Mouse (Mus musculus) embryonic facial prominence, embryonic 14.5 days (tissue): ENCODE measurements at regions not wholly inside any gene's neighbourhood (a gene's known extent, or its start where the extent isn't known, plus 50 kb on each side); places are given as distances from the start of the nearest gene placed in this dataset.
A peak's percentile ranks its signal among the peaks of the same experiment; 100 is the strongest.

Source experiments
- ATAC-seq: fragments of 200-750 bp; cut with Nextera tagmentation; 2 replicates; pipeline ENCODE4 v1.8.0; 2017; ENCODE audit warnings: low read depth, moderate number of reproducible peaks, moderate TSS enrichment
- DNase-seq: peaks from one replicate; pipeline ENCODE4 v3.0.0-alpha.2; 2015; ENCODE audit warnings: low spot score
- H3K27ac ChIP-seq: fragments of 300-500 bp; sonication (generic); replicated peaks from 2 replicates; pipeline ENCODE4 v1.5.1; 2014; ENCODE audit warnings: low read depth, mild to moderate bottlenecking, low read length, moderate library complexity
- H3K27me3 ChIP-seq: fragments of 300-500 bp; sonication (generic); replicated peaks from 2 replicates; pipeline ENCODE4 v1.6.1; 2014; ENCODE audit warnings: low read length; ENCODE audit not compliant: control insufficient read depth, insufficient read depth
- H3K36me3 ChIP-seq: fragments of 300-500 bp; sonication (generic); 2 replicates; pipeline ENCODE4 v1.6.1; 2014; ENCODE audit warnings: low read length, mixed read lengths; ENCODE audit not compliant: control insufficient read depth, insufficient read depth
- H3K4me1 ChIP-seq: fragments of 300-500 bp; sonication (generic); 2 replicates; pipeline ENCODE4 v1.6.1; 2014; ENCODE audit warnings: antibody characterized with exemption, low read length; ENCODE audit not compliant: control insufficient read depth, insufficient read depth
- H3K4me2 ChIP-seq: fragments of 300-500 bp; sonication (generic); 2 replicates; pipeline ENCODE4 v1.6.1; 2014; ENCODE audit warnings: low read depth, mild to moderate bottlenecking, low read length, moderate library complexity, mixed read lengths
- H3K4me3 ChIP-seq: fragments of 300-500 bp; sonication (generic); 2 replicates; pipeline ENCODE4 v1.5.1; 2014; ENCODE audit warnings: low read depth, mild to moderate bottlenecking, low read length
- H3K9ac ChIP-seq: fragments of 300-500 bp; sonication (generic); 2 replicates; pipeline ENCODE4 v1.6.1; 2014; ENCODE audit warnings: low read depth, mild to moderate bottlenecking, low read length, moderate library complexity, mixed read lengths
- H3K9me3 ChIP-seq: fragments of 300-500 bp; sonication (generic); 2 replicates; pipeline ENCODE4 v1.6.1; 2016; ENCODE audit warnings: low read length; ENCODE audit not compliant: control insufficient read depth
- WGBS: fragments of 180-500 bp; shearing (Covaris S2); extraction: QIAGEN DNeasy Blood & Tissue Kit; methylation state at CpG from one replicate; pipeline ENCODE4 v1.1.7; 2014; 5-methylcytosine and 5-hydroxymethylcytosine counted together

DNA sequence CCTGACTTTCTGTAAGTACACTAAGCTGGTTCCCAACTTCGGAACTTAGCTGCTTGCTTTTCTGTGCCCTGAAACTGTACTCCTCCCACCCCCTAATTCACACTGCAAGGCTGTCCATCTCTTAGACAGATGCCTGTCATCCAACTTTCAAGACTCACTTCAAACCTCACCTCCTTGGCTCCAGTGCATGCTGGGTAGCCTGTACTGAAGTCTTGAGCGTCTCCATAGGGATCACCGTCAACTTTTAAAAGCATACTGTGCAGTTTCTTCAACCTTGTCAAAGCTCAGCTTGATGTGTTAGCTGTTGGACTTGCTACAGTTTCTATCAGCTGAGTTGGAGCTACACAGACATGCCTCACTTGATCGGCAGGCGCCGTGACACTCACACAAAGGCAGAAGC, 126.5 kb upstream of the Tut7 start:
- Histone ChIP-seq H3K4me1 (0 out of 2 replicates have a peak, but pooled peaks cover 5% of the 10 kb centered on the region), H3K9me3 (no peaks in the 10 kb centered on the region), H3K4me3 (no peak overlapping the region), H3K4me2 (no peak overlapping the region), H3K9ac (no peak overlapping the region), H3K27me3 (no peaks in the 10 kb centered on the region), H3K36me3 (no peaks in the 10 kb centered on the region), H3K27ac (no peak overlapping the region; the same call in 1 of the 2 replicates)
- WGBS: 75% methylated on average over 6 of the region's 6 CpGs
- no peak for ATAC-seq
- DNase-seq: no peak

DNA sequence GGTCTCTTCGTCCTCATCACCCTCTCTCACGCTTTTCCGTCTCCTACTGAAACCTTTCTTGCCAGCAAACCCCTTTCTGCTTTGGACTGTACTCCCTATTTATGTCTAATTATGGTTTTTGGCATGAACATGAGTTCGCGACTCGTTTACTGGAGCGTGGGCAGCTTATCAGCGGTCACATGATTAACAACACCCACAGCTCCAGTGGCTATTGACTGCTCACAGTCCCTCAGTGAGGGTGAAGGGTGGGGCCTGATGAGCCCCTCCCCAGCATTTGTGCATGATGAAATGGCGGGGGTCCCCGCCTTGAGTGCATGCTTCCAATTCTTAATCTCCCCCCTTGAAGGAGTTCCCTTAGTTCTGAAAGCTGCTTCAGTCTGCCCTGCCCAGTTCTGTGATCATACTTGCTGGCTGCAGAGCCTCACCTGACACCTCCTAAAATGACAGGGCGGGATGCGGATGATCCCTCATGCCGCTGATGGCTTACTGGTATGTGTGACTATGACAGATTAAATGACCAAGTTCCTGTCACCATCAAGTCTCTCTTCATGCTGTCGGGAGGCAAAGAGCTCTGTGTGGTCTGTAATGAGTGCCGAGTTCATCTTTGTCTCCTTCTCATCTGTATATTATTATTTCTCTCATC, 125.7 kb upstream of the Tut7 start:
- Histone ChIP-seq H3K9me3 (no peaks in the 10 kb centered on the region), H3K27me3 (no peaks in the 10 kb centered on the region), H3K4me3 (no peak overlapping the region), H3K4me1 (0 out of 2 replicates have a peak, but pooled peaks cover 5% of the 10 kb centered on the region), H3K9ac (no peak overlapping the region), H3K27ac (no peak overlapping the region), H3K36me3 (no peaks in the 10 kb centered on the region), H3K4me2 (no peak overlapping the region)
- 76% methylated on average over 15 of the region's 15 CpGs for WGBS
- DNase-seq (no peak), ATAC-seq (no peak)

DNA sequence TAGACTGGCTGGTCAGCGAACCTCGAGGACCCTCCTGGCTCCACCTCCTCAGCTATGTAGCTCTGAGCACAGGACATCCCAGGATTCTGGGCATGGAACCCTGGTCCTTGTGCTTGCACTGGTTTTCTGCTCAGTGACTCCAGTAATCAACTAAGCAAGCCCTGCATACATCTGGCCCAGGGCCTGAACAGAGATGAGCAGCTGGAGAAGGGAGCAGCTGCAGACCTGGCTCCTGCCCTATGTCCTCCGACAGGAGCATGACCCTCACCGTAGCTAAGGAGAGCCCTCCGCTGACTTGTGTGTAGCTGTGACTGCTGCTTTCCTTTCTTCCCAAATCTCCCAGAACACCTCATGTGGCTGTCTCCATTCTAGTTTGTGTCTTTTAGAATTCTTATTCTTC, 124.5 kb upstream of the Tut7 start:
- Histone ChIP-seq H3K4me3 (no peak overlapping the region), H3K4me2 (no peak overlapping the region), H3K36me3 (no peaks in the 10 kb centered on the region), H3K9ac (no peak overlapping the region), H3K9me3 (no peaks in the 10 kb centered on the region), H3K27ac (no peak overlapping the region), H3K27me3 (no peaks in the 10 kb centered on the region), H3K4me1 (0 out of 2 replicates have a peak, but pooled peaks cover 5% of the 10 kb centered on the region)
- DNase-seq (no peak), ATAC-seq (no peak)
- 66% methylated on average over 5 of the region's 5 CpGs for WGBS

GRCm38 (mm10) chr13:59946509-59946908, 123.6 kb upstream of the Tut7 start:
- H3K27ac ChIP-seq: no peak overlapping the region
- H3K9ac ChIP-seq: no peak overlapping the region
- no peak overlapping the region for H3K4me3 ChIP-seq
- H3K36me3 ChIP-seq: no peaks in the 10 kb centered on the region
- 0 out of 2 replicates have a peak, but pooled peaks cover 5% of the 10 kb centered on the region for H3K4me1 ChIP-seq
- H3K9me3 ChIP-seq: no peaks in the 10 kb centered on the region
- no peaks in the 10 kb centered on the region for H3K27me3 ChIP-seq
- DNase-seq: no peak
- no peak for ATAC-seq
- H3K4me2 ChIP-seq: no peak overlapping the region
- 54% methylated on average over 4 of the region's 4 CpGs for WGBS

DNA sequence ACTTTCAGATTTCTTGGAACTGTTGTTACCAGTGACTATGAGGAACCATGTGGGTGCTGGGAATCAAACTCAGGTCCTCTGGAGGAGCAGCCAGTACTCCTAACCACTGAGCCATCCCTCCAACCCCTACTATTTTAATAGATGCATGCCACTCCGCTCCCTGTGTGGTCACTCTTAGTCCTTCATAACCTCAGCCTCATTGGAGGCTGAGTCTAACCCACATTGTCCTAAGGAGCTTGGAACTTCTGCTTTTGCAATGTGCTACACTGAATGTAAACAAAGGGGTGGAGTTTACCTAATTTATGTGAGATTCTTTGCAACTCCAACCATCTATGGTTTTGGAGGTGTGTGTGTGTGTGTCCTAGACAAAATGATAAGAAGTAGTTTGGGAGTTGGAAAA, 122.7 kb upstream of the Tut7 start:
- ATAC-seq (no peak), DNase-seq (no peak)
- Histone ChIP-seq H3K27ac (no peak overlapping the region), H3K9me3 (no peaks in the 10 kb centered on the region), H3K4me1 (peaks cover 14% of the 10 kb centered on the region), H3K36me3 (no peaks in the 10 kb centered on the region), H3K4me2 (no peak overlapping the region), H3K9ac (no peak overlapping the region), H3K4me3 (no peak overlapping the region), H3K27me3 (no peaks in the 10 kb centered on the region)
- 85% methylated on average over 1 of the region's 1 CpGs for WGBS

- Histone ChIP-seq H3K27ac (no peak overlapping the region), H3K4me1 (peaks cover 10% of the 10 kb centered on the region), H3K4me2 (no peak overlapping the region), H3K9me3 (no peaks in the 10 kb centered on the region), H3K27me3 (no peaks in the 10 kb centered on the region), H3K4me3 (no peak overlapping the region), H3K36me3 (no peaks in the 10 kb centered on the region), H3K9ac (no peak overlapping the region)
- DNase-seq: peak; percentile 35
- ATAC-seq: no peak
- WGBS: 47% methylated on average over 5 of the region's 5 CpGs
Measured at GRCm38 (mm10) chr13:59943602-59944140, 120.7 kb upstream of the Tut7 start.

GRCm38 (mm10) chr13:59943020-59943419, 120.1 kb upstream of the Tut7 start:
- Histone ChIP-seq H3K4me1 (peaks cover 10% of the 10 kb centered on the region), H3K4me2 (no peak overlapping the region), H3K9me3 (no peaks in the 10 kb centered on the region), H3K4me3 (no peak overlapping the region), H3K36me3 (no peaks in the 10 kb centered on the region), H3K9ac (no peak overlapping the region), H3K27ac (no peak overlapping the region), H3K27me3 (no peaks in the 10 kb centered on the region)
- DNase-seq: no peak
- no peak for ATAC-seq
- WGBS: 77% methylated on average over 3 of the region's 3 CpGs

DNA sequence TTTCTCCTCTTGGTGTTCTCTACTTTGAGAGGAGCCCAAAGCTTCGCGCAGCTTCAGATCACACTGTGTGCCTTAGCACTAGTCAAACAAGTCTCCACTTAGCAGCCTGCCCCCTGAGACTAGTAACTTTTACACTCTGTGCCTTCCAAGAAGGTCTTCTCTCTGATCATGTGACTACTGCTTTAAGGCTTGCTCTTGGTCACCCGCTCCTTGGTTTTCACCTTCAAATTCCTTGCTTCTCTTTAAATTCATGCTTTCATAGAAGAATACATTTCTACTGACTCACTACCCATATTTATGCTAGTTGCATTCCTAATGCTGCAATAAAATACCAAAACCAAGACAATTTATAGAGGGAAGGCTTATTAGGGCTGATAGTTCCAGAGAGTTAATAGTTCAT, 118.6 kb upstream of the Tut7 start:
- H3K4me3 ChIP-seq: no peak overlapping the region
- H3K9me3 ChIP-seq: no peaks in the 10 kb centered on the region
- no peaks in the 10 kb centered on the region for H3K36me3 ChIP-seq
- H3K4me2 ChIP-seq: no peak overlapping the region
- peaks cover 10% of the 10 kb centered on the region for H3K4me1 ChIP-seq
- no peak for ATAC-seq
- no peak for DNase-seq
- whole genome bisulfite sequencing: 74% methylated on average over 3 of the region's 3 CpGs
- no peak overlapping the region for H3K27ac ChIP-seq
- H3K27me3 ChIP-seq: no peaks in the 10 kb centered on the region
- no peak overlapping the region for H3K9ac ChIP-seq
